Mouse (Mus musculus) T-helper 2 cell (primary cell): ENCODE results near the gene Dock2.

Source experiments
- in situ Hi-C: fragments of 300-600 bp; cut with MboI, MseI; formaldehyde crosslinking; loops from one replicate; pipeline ENCODE4 v1.15.1; 2025; ENCODE audit warnings: high pct_unique_total_duplicates

The Dock2 gene

DNA sequence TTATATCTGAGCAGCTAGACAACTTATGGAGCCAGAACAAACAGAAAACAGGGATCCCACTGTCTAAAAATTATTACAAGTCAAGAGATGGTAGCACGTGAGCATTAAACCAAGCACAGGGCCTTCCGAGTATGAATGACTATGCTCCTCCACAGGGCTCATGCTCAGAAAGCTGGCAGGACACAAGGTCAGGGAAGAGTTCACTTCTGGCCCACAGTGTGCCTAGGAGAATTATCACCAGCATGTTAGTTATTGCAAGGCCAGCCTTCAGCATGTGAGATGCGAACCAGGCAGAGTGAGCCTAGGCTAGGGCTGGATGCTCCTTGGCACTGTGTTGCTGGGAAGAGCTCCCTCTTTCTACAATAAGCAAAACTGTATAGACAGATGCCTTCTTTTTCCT, 475.0 kb downstream of the Dock2 start:
- in situ Hi-C loops: no loop called here

GRCm38 (mm10) chr11:34306231-34306630, 477.5 kb downstream of the Dock2 start:
- in situ Hi-C loops: no loop called here

DNA sequence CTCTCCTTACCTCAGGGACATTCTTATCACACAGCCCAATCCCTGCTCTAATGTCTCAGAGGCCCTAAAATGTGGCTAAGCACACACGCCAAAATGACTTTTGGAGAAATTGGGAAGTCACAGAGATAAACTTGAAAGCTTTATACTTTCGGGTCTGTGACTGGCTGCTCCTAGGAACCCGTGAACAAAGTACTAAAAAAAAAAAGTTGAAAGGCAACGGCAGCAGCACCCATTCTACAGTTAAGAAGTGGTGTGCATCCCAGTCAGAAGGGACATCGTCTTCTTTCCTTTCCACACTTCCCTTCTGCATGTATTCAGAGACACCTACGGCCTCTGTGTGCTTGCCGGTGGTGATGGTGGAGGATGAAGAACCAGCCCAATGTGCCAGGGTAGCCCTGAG, 483.6 kb downstream of the Dock2 start:
- in situ Hi-C loops: no loop called here

- in situ Hi-C loops: no loop called here
Observed at GRCm38 (mm10) chr11:34299550-34299949, 484.1 kb downstream of the Dock2 start.

DNA sequence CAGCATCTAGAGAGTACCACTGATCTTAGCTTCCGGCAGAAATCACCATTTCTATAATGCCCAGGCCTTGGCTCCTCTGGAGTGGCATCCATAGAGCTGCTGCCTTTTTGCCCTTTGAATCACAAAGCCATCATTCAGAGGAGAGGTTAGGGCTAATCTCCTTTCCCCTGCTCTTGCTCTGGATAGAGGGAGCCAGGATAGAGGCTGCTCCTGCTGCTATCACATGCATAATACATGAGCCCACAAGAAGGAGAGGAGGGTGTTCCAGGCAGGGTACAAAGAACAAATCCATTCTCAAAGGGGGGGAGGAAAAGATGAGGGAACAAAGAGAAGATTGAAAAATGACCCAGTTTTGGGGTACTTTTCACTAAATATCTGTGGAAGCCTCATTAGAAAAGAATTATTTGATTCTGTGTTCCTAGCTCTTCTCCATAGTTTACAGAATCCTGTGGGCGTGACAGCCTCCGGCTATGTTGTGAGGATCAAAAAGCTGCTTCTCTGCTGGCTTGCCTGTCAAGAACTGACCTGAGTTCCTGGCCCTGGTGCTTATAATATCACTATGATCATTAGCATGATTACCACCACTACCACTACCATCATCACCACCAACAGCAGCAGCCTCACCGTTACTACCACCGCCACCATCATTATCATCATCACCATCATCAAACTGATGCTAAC, 485.9 kb downstream of the Dock2 start:
- in situ Hi-C loops: no loop called here

DNA sequence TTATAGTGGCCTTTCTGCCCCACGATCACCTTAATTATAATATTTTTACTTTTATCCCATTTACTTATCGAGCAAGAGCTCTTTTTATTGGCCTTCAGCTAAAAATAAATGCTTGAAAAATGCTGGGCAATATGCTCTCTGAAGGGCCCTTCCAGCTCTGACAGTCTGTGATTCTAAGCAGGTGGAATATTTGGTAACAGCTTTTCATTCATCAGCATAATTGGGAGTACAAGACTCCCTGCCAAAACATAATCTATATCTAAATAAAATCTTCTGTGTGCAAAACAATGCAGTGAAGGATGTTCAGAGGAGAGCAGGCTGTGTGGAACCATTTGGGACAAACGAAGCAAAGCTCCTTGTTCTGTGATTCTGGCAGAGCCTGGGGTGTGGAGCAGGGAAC, 492.4 kb downstream of the Dock2 start:
- in situ Hi-C loops: no loop called here

- in situ Hi-C loops: no loop called here
Observed at GRCm38 (mm10) chr11:34290708-34291107, 493.0 kb downstream of the Dock2 start.

DNA sequence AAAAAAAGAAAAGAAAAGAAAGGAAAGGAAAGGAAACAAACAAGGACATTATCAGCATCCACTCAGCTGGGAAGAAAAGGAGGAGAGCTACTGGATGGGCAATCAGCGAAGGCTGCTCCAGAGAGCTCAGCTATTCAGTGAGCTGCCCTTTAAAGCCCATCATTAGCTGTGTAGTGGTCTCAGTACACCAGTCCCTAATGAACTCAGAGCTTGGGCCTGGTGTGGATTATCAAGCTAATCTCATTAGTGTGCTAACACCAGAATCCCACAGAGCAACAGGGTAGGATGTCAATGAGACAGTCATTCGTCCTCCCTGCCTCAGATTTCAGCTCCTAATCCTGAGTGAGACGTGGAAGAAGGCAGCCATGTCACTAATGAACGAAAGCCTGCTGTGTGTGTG, 493.4 kb downstream of the Dock2 start:
- in situ Hi-C loops: no loop called here

DNA sequence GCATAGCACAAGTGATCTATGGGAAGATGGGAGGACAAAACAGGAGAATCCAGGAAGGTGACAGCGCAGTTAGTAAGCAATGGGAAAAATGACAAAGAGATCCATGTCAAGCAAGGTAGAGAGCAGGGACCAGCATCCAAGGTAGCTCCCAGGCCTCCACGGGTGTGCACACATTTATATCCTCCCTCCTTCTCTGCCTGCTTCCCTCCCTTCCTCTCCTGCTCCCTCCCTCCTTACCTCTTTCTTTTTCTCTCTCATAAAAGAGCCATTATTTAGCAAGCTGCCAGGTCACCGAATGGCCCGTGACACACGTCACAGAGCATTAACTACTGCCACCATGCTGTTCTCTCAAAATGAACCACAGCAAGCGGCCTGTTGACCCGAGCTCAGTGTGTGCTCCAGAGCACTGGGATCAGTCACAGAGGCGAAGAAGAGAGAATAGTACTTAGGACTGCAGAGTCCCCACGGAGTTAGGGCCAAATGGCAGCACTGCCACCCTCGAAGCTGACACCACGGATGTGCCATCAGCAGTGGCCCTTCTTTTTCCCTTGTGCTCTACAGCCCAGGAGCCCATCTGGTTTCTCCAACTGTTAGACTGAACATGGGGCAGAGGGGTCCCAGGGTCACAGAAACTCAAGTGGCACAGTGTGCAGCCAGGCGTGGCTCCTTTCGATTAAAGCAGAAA, 499.4 kb downstream of the Dock2 start:
- in situ Hi-C loops: no loop called here

GRCm38 (mm10) chr11:34277047-34277445, 506.6 kb downstream of the Dock2 start:
- in situ Hi-C loops: no loop called here

- in situ Hi-C loops: no loop called here
Observed at GRCm38 (mm10) chr11:34276363-34277046, 507.2 kb downstream of the Dock2 start.

- in situ Hi-C loops: no loop called here
Observed at GRCm38 (mm10) chr11:34275941-34276340, 507.8 kb downstream of the Dock2 start.

DNA sequence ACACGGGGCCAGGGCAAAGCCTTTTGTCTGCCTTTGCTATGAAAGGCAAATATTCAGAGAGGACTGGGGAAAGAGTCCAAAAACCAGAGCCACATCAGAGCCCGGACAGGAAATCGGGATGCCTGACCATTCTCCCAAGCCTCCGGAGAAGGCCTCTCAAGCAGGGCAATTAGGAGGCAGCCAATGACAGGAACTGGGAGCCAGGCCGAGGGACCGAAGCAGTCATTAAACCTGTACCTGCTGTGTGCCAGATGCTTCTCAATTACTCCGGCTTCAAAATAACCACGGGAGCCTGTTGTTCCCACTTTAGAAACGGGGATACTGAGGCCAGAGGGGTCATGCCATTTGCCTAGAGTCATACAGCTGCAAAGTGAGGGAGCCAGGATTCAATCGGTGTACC, 511.7 kb downstream of the Dock2 start:
- in situ Hi-C loops: no loop called here

DNA sequence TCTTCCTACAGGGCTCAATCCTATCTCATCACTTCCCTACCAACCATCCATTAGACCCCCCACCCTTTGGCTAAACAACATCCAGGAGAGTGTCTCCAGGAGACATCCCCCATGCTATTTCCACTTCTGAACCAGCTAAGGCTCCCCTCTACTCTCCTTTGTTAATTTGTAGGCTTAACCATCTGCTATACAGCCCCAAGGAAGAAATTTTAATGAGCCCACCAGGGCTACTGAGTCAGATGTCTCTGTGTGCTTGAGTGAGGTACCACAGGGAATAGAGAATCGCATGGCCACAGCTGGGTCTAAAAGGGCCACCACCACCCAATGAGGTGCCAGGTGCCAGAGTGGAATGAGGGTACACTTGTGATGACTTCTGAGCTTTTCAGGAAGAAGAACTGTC, 519.6 kb downstream of the Dock2 start:
- in situ Hi-C loops: no loop called here

DNA sequence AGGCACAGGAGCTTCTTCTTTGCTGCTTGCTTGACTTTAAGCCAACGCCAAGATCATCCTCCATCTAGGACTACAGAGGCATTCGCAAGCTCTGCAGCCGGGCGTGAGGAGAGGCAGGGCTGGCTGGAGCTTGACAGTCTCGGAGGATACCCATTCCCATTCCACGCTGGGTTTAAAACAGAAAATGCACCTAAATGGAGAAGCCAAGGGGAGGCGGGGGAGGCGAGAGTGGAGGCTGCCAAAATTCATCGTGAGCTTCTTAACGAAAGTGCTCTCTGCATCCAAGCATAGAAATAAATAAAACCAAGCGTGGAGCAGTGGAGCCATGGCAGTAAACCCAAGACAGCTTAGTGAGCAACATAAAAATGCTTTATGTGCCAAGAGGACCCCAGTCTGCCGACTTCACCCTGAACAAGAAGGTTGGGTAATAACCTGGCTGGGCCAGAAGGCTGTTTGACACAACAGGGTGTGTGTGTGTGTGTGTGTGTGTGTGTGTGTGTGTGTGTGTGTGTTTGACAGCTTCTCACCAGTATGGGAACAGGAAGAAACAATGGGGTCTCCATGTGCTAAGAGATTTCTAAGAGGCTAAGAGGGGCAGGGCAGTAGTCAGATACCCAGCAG, 524.7 kb downstream of the Dock2 start:
- in situ Hi-C loops: no loop called here

GRCm38 (mm10) chr11:34257548-34258189, 526.0 kb downstream of the Dock2 start:
- in situ Hi-C loops: no loop called here

DNA sequence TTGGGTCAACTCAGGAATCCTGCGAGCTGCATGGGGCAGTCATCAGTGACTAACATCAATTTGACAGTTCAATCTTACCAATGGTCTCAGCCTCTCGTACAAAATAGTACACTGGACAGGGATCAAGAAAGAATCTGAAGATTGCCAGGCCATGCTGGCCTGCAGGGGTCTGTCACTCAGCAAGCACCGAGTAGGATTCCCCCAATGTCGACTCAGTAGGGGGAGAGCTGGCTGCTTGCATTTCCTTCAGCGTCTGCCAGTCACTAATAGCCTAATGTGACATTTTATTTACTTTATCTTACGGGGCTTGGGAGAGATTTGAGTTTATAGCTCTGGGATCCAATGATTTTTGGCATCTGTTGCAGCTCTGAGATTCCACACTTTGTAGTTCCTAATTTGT, 540.7 kb downstream of the Dock2 start:
- in situ Hi-C loops: no loop called here

DNA sequence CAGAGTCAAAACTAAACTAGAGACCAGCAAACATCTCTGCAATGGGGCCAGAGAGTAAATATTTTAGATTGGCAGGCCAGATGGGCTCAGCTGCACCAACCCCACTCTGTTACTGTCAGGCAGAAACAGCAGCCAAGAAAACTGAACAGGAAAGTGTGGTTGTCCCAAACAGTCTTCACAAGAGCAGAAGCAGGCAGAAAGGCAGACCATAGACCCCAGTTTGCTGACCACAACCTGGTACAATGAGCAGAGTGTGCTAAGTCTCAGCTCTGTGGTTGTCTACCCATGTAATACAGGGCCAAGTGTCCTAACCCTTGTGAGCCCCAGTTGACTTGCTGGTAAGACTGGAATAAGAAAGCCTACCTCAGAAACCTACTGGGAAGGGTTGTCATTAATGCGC, 543.4 kb downstream of the Dock2 start:
- in situ Hi-C loops: no loop called here

DNA sequence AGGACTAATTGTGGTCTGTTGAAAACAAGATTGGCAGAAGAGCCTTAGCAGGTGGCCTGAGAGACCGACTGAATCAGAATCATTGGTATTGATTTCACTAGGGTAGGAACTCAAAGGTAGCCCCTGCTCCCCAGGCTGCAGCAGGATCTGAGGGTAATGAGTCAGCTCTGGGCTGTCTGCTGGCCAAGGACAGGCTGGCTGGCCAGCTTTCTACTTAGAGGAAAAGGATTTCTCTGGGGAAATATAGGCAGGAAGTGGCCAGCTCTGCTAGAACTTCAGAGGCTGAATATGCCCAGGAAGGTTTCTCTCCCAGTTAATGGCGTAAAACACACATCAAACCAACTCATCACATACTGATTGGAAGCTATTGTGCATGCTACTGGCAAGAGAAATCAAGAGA, 544.0 kb downstream of the Dock2 start:
- in situ Hi-C loops: no loop called here

GRCm38 (mm10) chr11:34236885-34237284, 546.8 kb downstream of the Dock2 start:
- in situ Hi-C loops: no loop called here

DNA sequence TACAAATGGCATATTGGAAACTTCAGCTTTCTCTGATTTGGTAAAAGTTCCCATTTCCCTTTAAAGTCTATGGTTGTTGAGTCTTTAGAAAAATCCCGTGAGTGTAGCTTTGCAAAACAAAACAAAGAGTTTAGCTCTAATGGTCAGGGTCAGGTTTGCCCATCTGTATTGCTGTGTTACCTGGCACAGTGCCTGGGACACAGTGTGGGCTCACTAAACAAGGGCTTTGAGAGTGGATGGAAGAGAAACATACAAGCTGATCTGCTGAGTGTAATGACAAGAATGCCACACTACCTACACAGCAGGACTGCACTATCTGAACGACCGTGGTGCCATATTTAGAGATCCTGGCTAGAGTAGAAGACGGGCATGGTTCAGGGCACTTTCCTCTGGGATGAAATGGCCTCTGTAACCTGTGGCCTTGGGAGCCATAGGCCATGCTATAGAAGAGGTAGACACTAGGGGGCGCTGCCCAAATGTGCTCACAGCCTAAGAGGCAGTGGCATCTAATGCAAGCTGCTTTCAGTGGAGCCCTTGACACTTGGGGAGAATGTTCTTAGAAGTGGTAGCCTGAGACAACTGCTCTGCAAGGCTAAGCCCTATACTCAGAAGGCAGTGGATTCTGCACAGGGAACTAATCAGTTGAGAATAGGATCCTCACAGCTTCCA, 547.5 kb downstream of the Dock2 start:
- in situ Hi-C loops: no loop called here
